Mouse (Mus musculus) T-helper 2 cell (primary cell): ENCODE data around the gene Piwil1.
"Not testable (repeated sequence)": the region's sequence is repeated elsewhere in the genome, so short reads cannot be mapped to it uniquely, and the experiment has no call there.

Experiments
- in situ Hi-C: fragments of 300-600 bp; cut with MboI, MseI; formaldehyde crosslinking; loops from one replicate; pipeline ENCODE4 v1.15.1; 2025; ENCODE audit warnings: high pct_unique_total_duplicates

The Piwil1 gene

DNA sequence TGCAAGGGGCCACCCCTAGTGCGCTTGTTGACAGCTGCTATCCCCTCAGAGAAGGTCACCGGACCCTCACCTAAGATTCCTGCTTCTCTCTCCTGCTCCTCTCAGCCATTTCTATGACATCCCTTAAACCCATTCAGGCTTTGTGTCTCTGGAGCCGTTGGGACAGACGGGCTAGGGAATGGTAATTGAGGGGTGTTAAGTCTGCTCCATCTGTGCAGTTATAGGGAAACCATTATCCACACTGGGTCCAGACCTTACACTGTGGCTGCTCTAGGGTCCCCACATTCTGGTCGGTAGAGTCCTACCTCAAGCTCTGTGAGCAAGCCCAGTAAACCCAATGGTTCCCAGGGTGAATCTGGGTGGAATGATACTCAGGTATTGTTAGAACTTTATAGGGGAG, 6.6 kb downstream of the Piwil1 start:
- in situ Hi-C loops: no loop called here

DNA sequence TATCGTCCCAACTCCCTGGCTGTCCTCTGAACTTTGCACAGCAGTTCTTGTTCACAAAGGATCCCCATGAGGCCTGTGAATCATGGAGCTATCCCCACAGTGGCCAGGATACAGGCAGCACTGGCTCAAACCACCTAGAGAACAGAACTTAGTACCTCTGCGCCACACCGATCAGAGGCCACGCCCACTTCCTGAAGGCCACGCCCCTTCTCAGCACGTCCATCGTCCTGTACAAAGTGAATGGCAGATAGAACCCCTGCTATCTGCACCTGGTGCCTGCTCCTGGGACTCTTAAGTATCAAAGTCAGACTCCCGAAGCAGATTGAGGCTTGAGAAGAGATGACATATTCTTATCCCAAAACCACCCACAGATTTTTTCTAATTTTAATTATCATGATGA, 8.3 kb downstream of the Piwil1 start:
- in situ Hi-C loops: no loop called here

DNA sequence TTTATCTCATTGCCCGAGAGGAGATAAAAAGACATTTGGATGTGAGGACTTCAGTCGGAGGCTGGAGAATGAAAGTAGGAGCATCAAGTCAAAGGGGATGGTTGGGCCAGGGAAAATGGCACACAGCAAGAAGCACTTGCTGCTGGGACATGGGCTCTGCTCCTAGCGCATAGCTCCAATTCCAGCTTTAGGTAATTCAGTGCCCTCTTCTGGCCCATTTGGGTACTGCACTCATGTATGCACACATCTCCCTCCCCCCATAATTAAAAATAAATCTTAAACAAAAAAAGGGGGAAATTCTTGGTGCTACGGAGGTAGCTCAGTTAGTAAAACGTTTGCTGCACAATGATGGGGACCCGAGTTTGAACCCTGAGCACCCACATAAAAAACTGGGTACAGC, 9.5 kb downstream of the Piwil1 start:
- in situ Hi-C loops: no loop called here

DNA sequence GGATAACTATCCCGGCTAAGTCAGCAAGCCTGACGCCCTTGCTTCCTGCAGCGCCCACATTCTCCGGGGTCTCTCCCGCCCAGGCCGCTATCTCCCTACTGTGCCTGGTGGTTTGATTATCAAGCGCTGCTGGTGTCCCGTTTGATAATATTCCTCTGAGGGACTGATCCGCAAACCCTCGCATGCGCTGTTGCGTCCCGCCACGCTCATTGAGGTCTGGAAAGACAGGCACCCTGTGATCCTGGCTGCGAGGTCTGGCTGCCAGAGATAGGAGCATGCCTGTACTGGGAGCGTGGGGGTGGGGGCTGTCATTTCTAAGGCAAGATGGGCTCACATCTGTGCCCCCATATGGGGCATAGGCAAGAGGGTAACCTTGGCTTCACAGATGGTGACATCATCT, 12.8 kb downstream of the Piwil1 start:
- in situ Hi-C loops: no loop called here

DNA sequence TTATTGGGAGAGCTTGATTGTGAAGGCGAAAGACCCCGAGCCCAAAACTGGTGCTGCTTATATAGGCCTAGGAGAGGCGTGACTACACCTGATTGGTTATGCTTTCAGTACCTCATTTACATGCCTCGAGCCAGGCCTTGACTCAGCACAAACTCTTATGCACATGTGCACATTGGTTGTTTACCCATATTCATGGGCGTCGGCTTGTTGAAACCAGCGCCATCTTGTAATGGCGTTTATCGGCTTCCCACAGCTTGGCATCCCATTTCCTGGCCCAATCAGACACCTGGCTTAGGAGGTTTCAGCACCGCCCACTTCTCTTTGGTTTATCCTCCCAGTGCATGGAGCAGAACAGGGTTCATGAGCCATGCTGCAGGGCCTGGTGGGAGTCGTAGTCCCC, 18.1 kb downstream of the Piwil1 start:
- in situ Hi-C loops: not testable (repeated sequence)

DNA sequence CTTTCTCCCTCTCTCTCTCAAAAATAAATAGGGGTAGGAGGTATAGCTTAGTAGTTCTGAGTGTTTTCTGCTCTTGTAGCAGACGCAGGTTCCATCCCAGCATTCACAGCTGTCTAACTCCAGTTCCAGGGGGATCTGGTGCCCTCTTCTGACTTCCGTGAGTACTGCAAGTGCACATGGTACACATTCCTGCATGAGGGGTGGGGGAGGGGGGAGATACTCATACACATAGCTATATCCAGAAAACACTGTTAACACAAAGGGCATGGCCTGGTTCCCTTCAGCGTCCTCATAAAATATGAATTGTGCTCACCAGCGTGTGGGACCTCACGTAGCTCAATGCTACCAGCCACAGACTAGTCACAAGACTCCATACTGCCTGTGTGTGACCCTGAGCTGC, 27.0 kb downstream of the Piwil1 start:
- in situ Hi-C loops: no loop called here

DNA sequence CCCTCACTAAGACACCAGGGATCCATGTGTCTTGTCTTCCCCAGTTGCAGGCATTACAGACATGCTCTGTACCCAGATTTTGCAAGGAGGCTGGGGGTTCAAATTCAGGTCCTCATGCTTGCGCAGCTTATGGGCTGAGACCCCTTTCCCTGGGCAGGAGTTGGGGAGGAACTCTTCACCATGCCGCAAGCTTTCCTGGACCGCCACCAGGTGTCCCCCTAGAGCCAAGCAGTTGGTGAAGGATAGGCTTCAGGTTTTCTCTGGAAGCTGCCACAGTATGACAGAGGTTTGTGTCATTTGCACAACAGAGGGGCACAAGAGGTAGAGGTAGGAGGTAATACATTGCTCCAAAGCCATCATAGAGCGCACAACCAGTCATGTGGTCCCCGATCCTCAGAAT, 28.3 kb downstream of the Piwil1 start:
- in situ Hi-C loops: no loop called here

DNA sequence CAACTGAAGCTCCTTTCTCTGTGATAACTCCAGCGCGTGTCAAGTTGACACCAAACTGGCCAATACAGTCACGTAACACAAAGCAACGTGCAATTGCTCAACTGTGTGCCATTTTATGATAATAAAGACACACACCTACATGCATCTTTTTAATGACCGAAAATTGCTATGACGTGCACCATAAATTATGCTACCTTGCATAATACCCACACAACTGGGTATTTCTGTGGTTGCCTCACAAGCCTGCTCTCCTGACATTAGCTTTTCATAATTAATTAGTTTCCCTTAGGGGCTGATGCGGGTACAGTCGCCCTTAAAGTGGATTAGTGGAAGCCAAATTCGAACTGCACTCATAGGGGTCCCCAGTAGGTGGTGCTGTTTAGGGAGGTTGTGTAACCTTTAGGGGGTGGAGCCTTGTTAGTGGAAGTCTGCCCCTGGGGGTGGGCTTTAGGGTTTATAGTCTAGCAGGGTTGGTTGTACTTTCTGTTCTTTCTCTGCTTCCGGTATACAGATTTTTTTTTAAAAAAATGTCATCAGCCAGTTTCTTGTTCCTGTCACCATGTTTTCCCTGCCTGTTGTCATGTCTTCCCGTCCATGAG, 30.2 kb downstream of the Piwil1 start:
- in situ Hi-C loops: no loop called here

DNA sequence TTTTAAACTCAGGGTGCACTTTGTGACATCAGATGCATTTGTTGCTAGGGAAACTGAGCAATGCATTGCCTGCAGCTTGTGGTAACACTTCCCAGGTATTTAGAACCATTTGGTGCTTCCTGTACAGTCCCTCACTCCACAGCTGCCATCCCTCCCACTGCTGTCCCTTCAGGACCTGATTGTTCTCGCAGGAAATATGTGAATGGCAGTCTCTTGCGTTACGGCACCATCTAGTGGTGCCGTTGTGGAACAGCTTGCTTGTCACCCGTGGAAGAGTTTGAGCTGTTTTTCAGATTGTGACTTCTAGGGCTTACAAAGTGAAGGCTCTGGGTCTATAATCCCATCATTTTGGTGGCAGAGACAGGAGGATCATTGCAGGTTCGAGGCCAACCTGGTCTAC, 31.6 kb downstream of the Piwil1 start:
- in situ Hi-C loops: no loop called here

DNA sequence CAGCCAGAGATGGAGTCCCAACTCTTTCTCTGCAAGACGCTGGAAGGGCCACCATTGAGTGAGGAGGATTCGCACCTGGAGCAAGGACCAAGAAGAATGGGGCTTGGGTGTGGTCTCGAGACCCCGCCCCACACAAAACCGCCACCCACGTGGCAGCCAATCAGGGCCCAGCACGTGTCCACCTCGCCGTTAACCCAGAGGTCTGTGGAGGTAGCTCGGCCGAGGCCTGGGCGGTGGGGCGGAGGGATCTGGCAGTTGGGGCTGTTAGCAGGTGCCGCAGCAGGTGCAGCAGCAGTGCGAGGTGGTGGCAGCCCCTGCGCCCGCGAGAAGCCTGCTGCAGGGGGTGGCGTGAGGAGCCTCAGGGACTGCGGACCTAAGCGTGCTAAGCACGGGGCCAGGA, 33.6 kb downstream of the Piwil1 start:
- in situ Hi-C loops: no loop called here

DNA sequence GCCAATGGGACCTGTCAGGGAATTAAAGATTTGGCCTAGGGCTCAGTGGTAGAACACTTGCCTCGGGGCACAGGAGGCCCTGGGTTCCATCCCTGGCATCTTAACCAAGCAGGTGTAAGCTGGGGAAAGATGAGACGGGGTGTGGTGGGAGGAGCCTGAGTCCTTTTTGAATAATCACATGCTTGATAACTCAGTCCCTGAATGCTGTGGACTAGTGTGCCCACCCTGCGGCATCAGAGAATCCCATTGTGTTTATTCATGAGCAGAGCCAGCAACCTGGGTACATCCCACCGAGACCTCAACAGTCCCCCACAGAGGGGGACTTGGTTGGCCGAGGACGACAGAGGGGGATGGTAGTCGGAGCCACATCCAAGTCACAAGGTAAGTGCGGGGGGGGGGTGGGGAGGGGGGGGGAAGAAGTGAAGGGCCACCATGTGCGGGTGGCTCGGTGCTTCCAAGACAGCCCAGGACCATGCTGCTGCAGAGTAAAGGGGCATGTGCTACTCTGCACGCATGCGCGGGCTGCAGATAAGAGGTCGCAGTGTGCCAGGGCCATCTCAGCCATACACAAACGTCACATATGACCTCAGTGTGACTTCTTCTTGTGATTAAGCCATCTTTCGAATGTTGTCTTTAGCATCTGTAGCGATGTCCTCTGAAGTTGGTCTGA, 37.0 kb downstream of the Piwil1 start:
- in situ Hi-C loops: no loop called here

DNA sequence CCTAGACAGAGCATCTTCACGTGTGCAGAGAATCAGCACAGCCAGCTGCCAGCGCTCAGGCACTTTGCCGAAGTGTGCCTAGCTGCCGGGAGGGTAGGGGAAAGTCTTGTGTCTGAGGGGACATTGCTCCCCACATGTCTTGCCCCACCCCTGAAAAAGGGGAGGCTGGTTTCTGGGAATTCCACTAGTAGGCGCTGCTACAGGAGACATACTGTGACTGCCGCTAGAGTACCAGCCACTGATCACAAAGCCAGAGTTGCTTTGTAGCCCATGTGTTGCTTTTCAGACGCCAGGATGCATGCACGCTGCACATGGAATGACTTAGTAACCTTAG, 37.5 kb downstream of the Piwil1 start:
- in situ Hi-C loops: no loop called here

DNA sequence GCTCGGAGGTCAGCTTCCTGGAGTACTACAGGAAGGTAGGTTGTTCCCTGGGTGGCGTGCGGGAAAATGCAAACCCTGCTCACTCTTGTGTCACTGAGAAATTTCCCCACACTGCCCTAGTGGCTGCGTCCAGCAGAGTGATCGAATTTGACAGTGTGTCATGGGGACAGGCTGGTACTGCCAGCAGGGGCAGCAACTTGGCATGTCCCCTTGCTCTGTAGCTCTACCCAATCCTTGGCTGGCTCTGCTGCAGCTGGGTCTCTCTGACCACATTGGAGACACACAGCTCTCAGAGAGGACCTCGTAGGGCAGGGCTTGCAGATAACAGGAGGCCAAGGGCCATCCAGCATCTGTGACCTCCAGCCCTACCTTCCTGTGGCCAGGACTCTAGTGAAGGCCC, 42.0 kb downstream of the Piwil1 start:
- in situ Hi-C loops: no loop called here

DNA sequence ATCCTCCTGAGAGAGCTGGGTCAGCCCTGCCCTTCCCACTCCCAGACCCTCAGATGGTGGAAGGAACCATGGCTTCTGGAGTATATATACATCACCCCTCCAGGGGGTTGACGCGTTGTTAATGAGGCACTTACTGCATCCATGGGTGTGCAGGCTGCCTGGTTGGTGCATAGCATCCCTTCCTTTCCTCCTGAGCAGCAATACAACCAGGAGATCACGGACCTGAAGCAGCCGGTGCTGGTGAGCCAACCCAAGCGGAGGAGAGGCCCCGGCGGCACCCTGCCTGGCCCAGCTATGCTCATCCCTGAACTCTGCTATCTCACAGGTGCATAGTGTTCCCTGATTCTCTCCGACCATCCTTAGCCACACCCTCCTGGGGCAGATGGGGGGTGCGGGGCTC, 42.9 kb downstream of the Piwil1 start:
- in situ Hi-C loops: no loop called here

DNA sequence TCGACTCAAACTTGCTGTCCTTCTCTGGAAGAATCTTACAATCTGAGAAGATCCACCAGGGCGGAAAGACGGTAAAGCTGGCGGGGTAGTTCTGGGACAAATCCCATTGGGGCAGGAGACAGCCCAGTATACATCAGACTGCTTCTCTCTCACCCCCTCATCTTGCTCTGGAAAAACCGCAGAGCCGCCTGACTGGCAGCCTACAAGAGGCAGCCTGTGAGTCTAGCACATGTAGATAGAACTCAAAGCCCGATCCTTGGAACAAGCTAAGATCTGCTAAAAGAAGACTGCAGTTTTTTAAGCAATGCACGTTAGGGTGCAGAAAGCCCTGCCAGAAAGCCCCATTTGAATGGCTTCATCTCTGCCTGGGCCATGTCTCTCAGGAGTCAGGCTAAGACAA, 43.9 kb downstream of the Piwil1 start:
- in situ Hi-C loops: no loop called here

DNA sequence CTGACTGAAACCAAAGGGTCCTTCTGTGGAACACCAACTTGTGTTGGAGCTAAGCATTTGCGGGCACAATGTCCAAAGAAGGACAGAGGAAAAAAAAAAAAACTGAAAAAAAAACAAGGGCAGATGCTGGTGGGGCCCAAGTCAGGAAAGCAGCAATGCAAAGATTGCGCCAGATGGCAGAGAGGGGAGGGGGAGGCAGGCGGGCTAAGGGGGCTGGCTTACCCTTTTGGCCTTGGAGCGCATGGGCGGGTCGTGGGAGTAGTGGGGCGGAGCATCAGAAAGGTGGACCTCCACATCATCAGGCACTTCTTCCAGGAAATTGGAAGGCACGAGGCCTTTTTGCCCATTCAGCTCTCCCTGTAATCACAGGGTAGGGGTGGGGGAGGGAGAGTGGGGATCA, 58.8 kb downstream of the Piwil1 start:
- in situ Hi-C loops: no loop called here

DNA sequence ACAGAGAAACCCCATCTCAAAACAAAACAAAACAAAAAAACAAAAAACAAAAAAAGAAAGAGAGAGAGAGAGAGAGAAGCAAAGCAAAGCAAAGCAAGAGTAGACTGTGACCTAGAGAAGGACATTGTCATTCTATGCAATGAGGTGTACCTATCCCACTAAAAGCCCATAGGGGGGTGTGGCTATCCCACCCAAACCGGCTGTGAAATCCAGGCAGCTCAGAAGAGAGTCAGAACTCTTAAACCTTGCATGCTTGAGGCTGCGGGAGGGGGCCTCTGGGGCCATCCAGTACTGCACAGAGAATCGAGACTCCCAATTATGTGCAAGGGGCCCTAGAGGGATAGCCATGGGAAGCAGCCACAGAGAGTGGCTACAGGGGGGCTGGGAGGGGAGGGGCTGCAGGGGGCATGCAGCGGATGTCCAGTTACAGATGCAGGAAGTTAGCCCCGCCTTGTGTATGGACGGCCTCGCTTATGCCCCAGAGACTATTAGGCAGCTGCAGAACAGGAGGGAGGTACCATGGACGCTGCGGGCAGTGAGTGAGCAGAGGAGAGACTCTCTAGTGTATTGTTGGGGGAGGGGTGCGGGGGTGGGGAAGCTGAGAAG, 66.8 kb downstream of the Piwil1 start:
- in situ Hi-C loops: no loop called here

DNA sequence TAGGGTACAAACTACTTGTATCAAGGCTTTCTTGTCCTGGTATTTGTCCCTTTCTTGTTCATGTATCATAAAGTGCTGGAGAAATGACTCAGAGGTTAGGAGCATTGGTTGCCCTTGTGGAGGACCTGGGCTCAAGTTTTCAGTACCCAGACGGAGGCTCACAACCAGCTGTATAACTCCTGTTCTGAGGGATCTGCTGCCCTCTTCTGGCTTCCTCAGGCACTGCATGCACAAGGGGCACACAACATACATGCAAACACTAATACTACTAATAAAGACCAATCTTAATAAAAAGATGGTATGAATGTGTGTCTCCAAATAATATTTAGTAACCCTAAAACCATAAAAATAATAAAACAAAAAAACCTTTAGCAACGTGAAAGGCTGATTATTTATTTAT, 74.1 kb downstream of the Piwil1 start:
- in situ Hi-C loops: no loop called here

DNA sequence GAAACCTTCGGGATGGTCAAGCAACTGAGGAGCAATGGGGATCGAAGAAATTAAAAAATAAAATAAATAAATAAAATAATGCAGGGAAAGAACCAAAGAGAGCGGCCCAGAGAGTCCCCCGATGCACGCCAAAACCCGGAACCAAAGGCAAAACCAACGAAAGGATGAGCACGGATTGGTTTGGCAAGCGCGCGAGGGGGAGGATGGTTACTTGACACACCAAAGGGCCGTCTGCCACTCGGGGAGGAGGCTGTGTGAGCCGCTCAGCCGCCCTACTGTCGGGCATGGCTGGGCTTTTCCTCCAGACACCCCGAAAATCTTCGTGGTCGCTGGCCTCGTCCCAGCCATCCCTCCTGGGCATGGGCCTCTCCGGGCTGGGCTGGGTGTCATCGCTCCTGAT, 79.3 kb downstream of the Piwil1 start:
- in situ Hi-C loops: no loop called here

DNA sequence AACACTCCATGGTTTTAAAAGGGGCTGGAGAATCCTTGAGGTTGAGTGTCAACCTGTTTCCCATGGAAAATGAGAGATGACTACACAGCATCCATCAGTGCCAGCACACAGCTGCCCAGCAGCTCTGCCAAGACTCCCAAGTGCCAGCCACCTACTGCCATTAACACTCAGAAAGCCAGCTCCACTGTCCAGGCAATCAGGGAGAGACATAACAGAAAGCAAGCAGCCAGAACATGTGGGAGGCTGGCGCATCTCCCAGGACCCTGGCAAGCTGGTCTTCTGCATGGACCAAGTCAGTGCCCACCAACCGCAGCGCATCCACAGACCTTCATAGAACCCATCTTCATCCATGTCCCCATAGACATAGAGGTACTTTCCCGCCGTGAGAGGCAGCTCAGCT, 98.3 kb downstream of the Piwil1 start:
- in situ Hi-C loops: no loop called here
